Mouse (Mus musculus) granulocyte monocyte progenitor cell, adult 5-6 weeks (primary cell): ENCODE measurements at regions not wholly inside any gene's neighbourhood (a gene's known extent, or its start where the extent isn't known, plus 50 kb on each side); places are given as distances from the start of the nearest gene placed in this dataset.

Experiments
- ATAC-seq: replicated peaks from 2 replicates; pipeline ENCODE4 v1.8.0; 2016; ENCODE audit warnings: mild to moderate bottlenecking, moderate TSS enrichment, inconsistent platforms; ENCODE audit not compliant: poor library complexity, severe bottlenecking

GRCm38 (mm10) chr13:60012046-60012813 lies 164.9 kb downstream of the Gas1 start:
- no peak for ATAC-seq

- no peak for ATAC-seq
Observed at GRCm38 (mm10) chr13:60011092-60011491, 166.1 kb downstream of the Gas1 start.

- ATAC-seq = no peak
Observed at GRCm38 (mm10) chr13:60007593-60007992, 169.6 kb downstream of the Gas1 start.

GRCm38 (mm10) chr13:60007031-60007430 lies 170.1 kb downstream of the Gas1 start:
- ATAC-seq = no peak

- ATAC-seq = no peak
Observed at GRCm38 (mm10) chr13:60004611-60005010, 172.6 kb downstream of the Gas1 start.

- no peak for ATAC-seq
Observed at GRCm38 (mm10) chr13:60002098-60002497, 175.1 kb downstream of the Gas1 start.

GRCm38 (mm10) chr13:60001637-60002036 lies 175.5 kb downstream of the Gas1 start:
- no peak for ATAC-seq

GRCm38 (mm10) chr13:60000618-60001347 lies 176.4 kb downstream of the Gas1 start:
- no peak for ATAC-seq

GRCm38 (mm10) chr13:59997431-59997830 lies 174.5 kb upstream of the Tut7 start:
- ATAC-seq = no peak

GRCm38 (mm10) chr13:59996146-59996814 lies 173.3 kb upstream of the Tut7 start:
- ATAC-seq = no peak

GRCm38 (mm10) chr13:59992780-59993501 lies 170.0 kb upstream of the Tut7 start:
- no peak for ATAC-seq

- ATAC-seq = no peak
Observed at GRCm38 (mm10) chr13:59992346-59992745, 169.4 kb upstream of the Tut7 start.

GRCm38 (mm10) chr13:59990402-59991280 lies 167.7 kb upstream of the Tut7 start:
- ATAC-seq = no peak

GRCm38 (mm10) chr13:59988393-59988965 lies 165.5 kb upstream of the Tut7 start:
- no peak for ATAC-seq

GRCm38 (mm10) chr13:59976425-59976824 lies 153.5 kb upstream of the Tut7 start:
- ATAC-seq = no peak

- ATAC-seq = no peak
Observed at GRCm38 (mm10) chr13:59972093-59972427, 149.1 kb upstream of the Tut7 start.

- ATAC-seq = no peak
Observed at GRCm38 (mm10) chr13:59971231-59972092, 148.5 kb upstream of the Tut7 start.

- no peak for ATAC-seq
Observed at GRCm38 (mm10) chr13:59970430-59970829, 147.5 kb upstream of the Tut7 start.
